11 mouse cellular contexts compared by ENCODE assay signal in the genomic region with DNA sequence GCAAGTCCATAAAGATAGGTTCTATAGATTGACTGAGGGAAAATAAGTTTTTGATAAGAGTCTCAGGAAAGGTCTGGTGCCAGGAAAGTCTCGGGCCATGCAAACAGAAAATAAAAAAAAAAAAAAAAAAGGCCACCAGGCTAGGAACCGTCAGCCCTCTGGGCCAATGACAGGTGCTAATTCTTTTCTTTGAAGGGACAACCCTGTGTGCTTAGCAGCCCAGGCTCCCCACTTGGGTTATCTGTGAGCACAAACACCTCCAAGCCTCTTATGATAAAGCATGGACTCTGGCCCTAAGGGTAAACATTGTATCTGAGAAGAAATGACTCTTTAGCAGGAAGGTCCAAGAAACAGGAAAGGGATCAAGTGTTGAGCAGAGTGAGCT. TPM values are rescaled to one million over a fixed set of nuclear protein-coding genes. Genes with fewer than 3 reads are reported as not detected.
DNase-seq lines count a peak whose midpoint lies in the region; ATAC-seq and TF ChIP-seq lines count a peak whose summit lies in the region.
"Had no signal": no experiment of that assay in that cellular context is flagged by ENCODE, and none has a peak within 500 bp of the region (broad histone marks: within the 10 kb centered on the region; RNA-seq: fewer than 3 reads in every experiment).

No protein-coding gene starts in this region.

- H3K27ac ChIP-seq in heart, embryonic 11.5 days (ENCODE audit: low read depth, low read length) = no peak overlapping the region
- H3K27ac ChIP-seq in lung, postnatal 0 days (ENCODE audit: low read length) = no peak overlapping the region
- H3K27ac ChIP-seq in liver, embryonic 14.5 days = no peak overlapping the region
- peak overlapping the region; percentile 63; the same call in 1 of the 2 replicates for H3K27ac ChIP-seq in stomach, postnatal 0 days (replicated peaks)
- H3K27ac ChIP-seq: embryonic facial prominence, embryonic 15.5 days had no signal

- peak overlapping the region; percentile 91 for H3K4me2 ChIP-seq in heart, embryonic 11.5 days
- no peak overlapping the region for H3K4me2 ChIP-seq in lung, postnatal 0 days (replicated peaks; ENCODE audit: low read depth, low read length)
- peak overlapping the region; percentile 68 for H3K4me2 ChIP-seq in liver, embryonic 14.5 days (ENCODE audit: low read depth)
- no peak overlapping the region; the same call in 1 of the 2 replicates for H3K4me2 ChIP-seq in stomach, postnatal 0 days (replicated peaks; ENCODE audit: low read depth)
- H3K4me2 ChIP-seq: embryonic facial prominence, embryonic 15.5 days had no signal

- ATAC-seq in heart, embryonic 11.5 days (replicated peaks; ENCODE audit: insufficient number of reproducible peaks, low FRiP score, low TSS enrichment) = no peak
- no peak for ATAC-seq in lung, postnatal 0 days
- no peak for ATAC-seq in liver, embryonic 14.5 days (ENCODE audit: insufficient read depth)
- peak; percentile 95 for ATAC-seq in stomach, postnatal 0 days (ENCODE audit: low FRiP score, low TSS enrichment)

- 14% methylated on average over 2 of the region's 2 CpGs for WGBS in heart, embryonic 11.5 days (ENCODE audit: insufficient replicate concordance)
- 12% methylated on average over 2 of the region's 2 CpGs for WGBS in lung, postnatal 0 days
- WGBS in liver, embryonic 14.5 days (ENCODE audit: insufficient replicate concordance) = 7% methylated on average over 2 of the region's 2 CpGs
- 33% methylated on average over 2 of the region's 2 CpGs for WGBS in stomach, postnatal 0 days

- no peak for TF ChIP-seq CTCF in lung, postnatal 0 days (IDR thresholded peaks at IDR 0.05)
- TF ChIP-seq CTCF in liver, embryonic 14.5 days (IDR thresholded peaks at IDR 0.05; ENCODE audit: low read depth) = no peak
- TF ChIP-seq CTCF in stomach, postnatal 0 days (IDR thresholded peaks at IDR 0.05; ENCODE audit: low read depth) = no peak

- DNase-seq in heart, postnatal 25 days (ENCODE audit: low spot score) = no peak
- DNase-seq in lung, postnatal 0 days (ENCODE audit: low spot score) = peak; percentile 9
- no peak for DNase-seq in lung, postnatal 25 days (ENCODE audit: low spot score)
- DNase-seq in liver, embryonic 14.5 days (ENCODE audit: low read depth in 3 of 3, low spot score in 3 of 3) = no peak
- peak; percentile 81 for DNase-seq in stomach, postnatal 0 days (ENCODE audit: low spot score)
- no peak for DNase-seq in natural killer cell, adult 2 months (ENCODE audit: low spot score in 2 of 2)
- DNase-seq in kidney, adult 9 months = no peak
- DNase-seq: adrenal gland, postnatal 14 days; gastrocnemius, postnatal 10 days had no signal

- H3K36me3 ChIP-seq in heart, embryonic 11.5 days (ENCODE audit: control insufficient read depth, insufficient read depth, low read length) = no peaks in the 10 kb centered on the region; the same call in 1 of the 2 replicates
- no peaks in the 10 kb centered on the region for H3K36me3 ChIP-seq in lung, postnatal 0 days (ENCODE audit: insufficient read depth, low read length)
- no peaks in the 10 kb centered on the region for H3K36me3 ChIP-seq in liver, embryonic 14.5 days (replicated peaks; ENCODE audit: control insufficient read depth, insufficient read depth, low read depth)
- H3K36me3 ChIP-seq in stomach, postnatal 0 days (ENCODE audit: control insufficient read depth, insufficient read depth, low read length) = no peaks in the 10 kb centered on the region
- H3K36me3 ChIP-seq: embryonic facial prominence, embryonic 15.5 days had no signal

- intact Hi-C loops in heart, postnatal 25 days (cut with DNase I) = no loop called here

- H3K4me1 ChIP-seq in heart, embryonic 11.5 days (ENCODE audit: control insufficient read depth, insufficient read depth, low read length) = peaks cover 13% of the 10 kb centered on the region; the same call in 1 of the 2 replicates
- H3K4me1 ChIP-seq in lung, postnatal 0 days (ENCODE audit: insufficient read depth, low read depth, low read length) = no peaks in the 10 kb centered on the region
- peaks cover 0 to 10% of the 10 kb centered on the region in 2 experiments; a peak in 3 of 4 replicates for H3K4me1 ChIP-seq in liver, embryonic 14.5 days (replicated peaks; ENCODE audit: control insufficient read depth in 2 of 2, insufficient read depth in 2 of 2, low read length in 1 of 2)
- H3K4me1 ChIP-seq in stomach, postnatal 0 days (replicated peaks; ENCODE audit: control insufficient read depth, insufficient read depth) = no peaks in the 10 kb centered on the region

- H3K9ac ChIP-seq in heart, embryonic 11.5 days (ENCODE audit: low read depth, low read length) = no peak overlapping the region
- no peak overlapping the region for H3K9ac ChIP-seq in lung, postnatal 0 days (replicated peaks; ENCODE audit: low read depth)
- H3K9ac ChIP-seq in liver, embryonic 14.5 days (replicated peaks) = no peak overlapping the region
- no peak overlapping the region for H3K9ac ChIP-seq in stomach, postnatal 0 days (ENCODE audit: low read length)
- H3K9ac ChIP-seq: embryonic facial prominence, embryonic 15.5 days had no signal

- no peaks in the 10 kb centered on the region for H3K9me3 ChIP-seq in heart, embryonic 11.5 days (replicated peaks; ENCODE audit: control insufficient read depth, low read length)
- H3K9me3 ChIP-seq in lung, postnatal 0 days (ENCODE audit: low read length) = no peaks in the 10 kb centered on the region
- no peaks in the 10 kb centered on the region for H3K9me3 ChIP-seq in liver, embryonic 14.5 days (ENCODE audit: control insufficient read depth, low read length)
- H3K9me3 ChIP-seq in stomach, postnatal 0 days (ENCODE audit: control insufficient read depth, low read length) = no peaks in the 10 kb centered on the region
- H3K9me3 ChIP-seq: embryonic facial prominence, embryonic 15.5 days had no signal

- H3K4me3 ChIP-seq in heart, embryonic 11.5 days (ENCODE audit: low read depth, low read length) = peak overlapping the region; percentile 85
- H3K4me3 ChIP-seq in lung, postnatal 0 days (ENCODE audit: low read depth, low read length) = no peak overlapping the region
- H3K4me3 ChIP-seq in liver, embryonic 14.5 days (ENCODE audit: insufficient read depth in 1 of 2, low read depth in 2 of 2, low read length in 2 of 2) = peak overlapping the region in 1 of 2 experiments; percentile 57; a peak in 1 of 4 replicates
- H3K4me3 ChIP-seq in stomach, postnatal 0 days (ENCODE audit: low read depth, low read length) = no peak overlapping the region; the same call in 1 of the 2 replicates

- TF ChIP-seq EP300 in lung, postnatal 0 days (IDR thresholded peaks at IDR 0.05) = no peak
- no peak for TF ChIP-seq EP300 in liver, embryonic 14.5 days (IDR thresholded peaks at IDR 0.05; ENCODE audit: low read depth)
- TF ChIP-seq EP300 in stomach, postnatal 0 days (optimal IDR thresholded peaks at IDR 0.05) = no peak

- H3K27me3 ChIP-seq in heart, embryonic 11.5 days (ENCODE audit: control insufficient read depth, insufficient read depth, low read length) = peaks cover 13% of the 10 kb centered on the region
- H3K27me3 ChIP-seq in lung, postnatal 0 days (replicated peaks; ENCODE audit: insufficient read depth, low read length) = peaks cover 11% of the 10 kb centered on the region; the same call in 1 of the 2 replicates
- H3K27me3 ChIP-seq in liver, embryonic 14.5 days (ENCODE audit: control insufficient read depth, insufficient read depth, low read length) = peaks cover 21% of the 10 kb centered on the region
- H3K27me3 ChIP-seq in stomach, postnatal 0 days (ENCODE audit: control insufficient read depth, insufficient read depth, low read length) = no peaks in the 10 kb centered on the region

RNA-seq across cellular contexts. Expression of gene Atp8a2, which starts 18.4 kb away (rescaled TPM):
- polyA plus RNA-seq in heart, embryonic 11.5 days (2014; fragmentation: Nextera tagmentation; extraction: Ambion mirVana) = 6.8 and 7.8 TPM in 2 replicates
- 1 to 10 TPM; 4.9 to 5.5 TPM for total RNA-seq in heart, postnatal 25 days (2021)
- polyA plus RNA-seq in lung, postnatal 0 days (2015; fragmentation: Nextera tagmentation; extraction: Ambion mirVana) = 0.25 and 0.54 TPM in 2 replicates
- 0.51 and 0.61 TPM in 2 replicates for polyA plus RNA-seq in liver, embryonic 14.5 days (2012; rRNA removed)
- 1.8 and 2.3 TPM in 2 replicates for polyA plus RNA-seq in liver, embryonic 14.5 days (2014; fragmentation: Nextera tagmentation; extraction: Ambion mirVana)
- 6.3 and 7.0 TPM in 2 replicates for polyA plus RNA-seq in stomach, postnatal 0 days (2015; fragmentation: Nextera tagmentation; extraction: Ambion mirVana)

Comparison
In these comparisons a context has a peak if more than half of its experiments do, and no peak if none do; other contexts are left out.
1. DNase-seq: peak in lung, postnatal 0 days (single experiment) and stomach, postnatal 0 days (single experiment); none in heart, postnatal 25 days (single experiment), lung, postnatal 25 days (single experiment), liver, embryonic 14.5 days (0 of 3), natural killer cell, adult 2 months (0 of 2) and kidney, adult 9 months (single experiment).
2. H3K4me2 ChIP-seq: peak in heart, embryonic 11.5 days (single experiment) and liver, embryonic 14.5 days (single experiment); none in lung, postnatal 0 days (single experiment) and stomach, postnatal 0 days (single experiment).